Mouse (Mus musculus): ENCODE measurements around the gene Pde6h.

GRCm38 (mm10) chr6:136922871-136923270, 761 bp upstream of the Pde6h start:
- TF ChIP-seq CTCF (IDR thresholded peaks at IDR 0.05; ENCODE audit: low read depth, low read length) (no peak), GATA1 (IDR thresholded peaks at IDR 0.05; ENCODE audit: borderline replicate concordance, low read length) (no peak), TAL1 (conservative IDR thresholded peaks at IDR 0.05; ENCODE audit: low read depth, low read length) (no peak), POLR2AphosphoS5 (IDR thresholded peaks at IDR 0.05; ENCODE audit: insufficient replicate concordance, low read depth, low read length) (no peak), GATA2 (IDR thresholded peaks at IDR 0.05; ENCODE audit: borderline replicate concordance, low read depth, low read length) (no peak)

Data from G1E (cell line).